Mouse (Mus musculus) midbrain, embryonic 16.5 days (tissue): ENCODE results near the gene Usp6nl. TPM values are rescaled to one million over a fixed set of nuclear protein-coding genes. Genes with fewer than 3 reads are reported as not detected.

Source experiments
- ATAC-seq: fragments of 200-750 bp; cut with Nextera tagmentation; 2 replicates; pipeline ENCODE4 v1.8.0; 2017; ENCODE audit warnings: moderate TSS enrichment
- H3K27ac ChIP-seq: fragments of 300-500 bp; sonication (generic); 2 replicates; pipeline ENCODE4 v1.5.1; 2014; ENCODE audit warnings: mild to moderate bottlenecking, low read length, mixed read lengths
- H3K27me3 ChIP-seq: fragments of 300-500 bp; sonication (generic); 2 replicates; pipeline ENCODE4 v1.6.1; 2014; ENCODE audit warnings: low read depth, low read length, mixed read lengths; ENCODE audit not compliant: control insufficient read depth, insufficient read depth
- H3K36me3 ChIP-seq: fragments of 300-500 bp; sonication (generic); 2 replicates; pipeline ENCODE4 v1.6.1; 2014; ENCODE audit warnings: mild to moderate bottlenecking, low read length, moderate library complexity, mixed read lengths; ENCODE audit not compliant: control insufficient read depth, insufficient read depth
- H3K4me1 ChIP-seq: fragments of 300-500 bp; sonication (generic); 2 replicates; pipeline ENCODE4 v1.6.1; 2014; ENCODE audit warnings: mild to moderate bottlenecking, low read length, mixed read lengths; ENCODE audit not compliant: control insufficient read depth, insufficient read depth
- H3K4me2 ChIP-seq: fragments of 300-500 bp; sonication (generic); 2 replicates; pipeline ENCODE4 v1.6.1; 2014; ENCODE audit warnings: mild to moderate bottlenecking, low read length, mixed read lengths
- H3K4me3 ChIP-seq: fragments of 300-500 bp; sonication (generic); 2 replicates; pipeline ENCODE4 v1.5.1; 2014; ENCODE audit warnings: low read depth, mild to moderate bottlenecking, low read length, moderate library complexity, mixed read lengths
- H3K9ac ChIP-seq: fragments of 300-500 bp; sonication (generic); 2 replicates; pipeline ENCODE4 v1.6.1; 2014; ENCODE audit warnings: low read depth, low read length, mixed read lengths
- H3K9me3 ChIP-seq: fragments of 300-500 bp; sonication (generic); replicated peaks from 2 replicates; pipeline ENCODE4 v1.6.1; 2014; ENCODE audit warnings: mild to moderate bottlenecking, low read length, mixed read lengths; ENCODE audit not compliant: control insufficient read depth, poor library complexity, severe bottlenecking
- WGBS: fragments of 180-500 bp; shearing (Covaris S2); extraction: QIAGEN DNeasy Blood & Tissue Kit; methylation state at CpG from one replicate; pipeline ENCODE4 v1.1.7; 2014; 5-methylcytosine and 5-hydroxymethylcytosine counted together
- polyA plus RNA-seq: library from polyadenylated mRNA; unstranded; fragments of >200 nt; fragmentation: Nextera tagmentation; extraction: Ambion mirVana; gene quantifications from 2 replicates; pipeline ENCODE4 v1.2.1, GENCODE M21; 2015

Gene Usp6nl
- polyA plus RNA-seq, 1 experiment from 2014 or later: 6.2 TPM

DNA sequence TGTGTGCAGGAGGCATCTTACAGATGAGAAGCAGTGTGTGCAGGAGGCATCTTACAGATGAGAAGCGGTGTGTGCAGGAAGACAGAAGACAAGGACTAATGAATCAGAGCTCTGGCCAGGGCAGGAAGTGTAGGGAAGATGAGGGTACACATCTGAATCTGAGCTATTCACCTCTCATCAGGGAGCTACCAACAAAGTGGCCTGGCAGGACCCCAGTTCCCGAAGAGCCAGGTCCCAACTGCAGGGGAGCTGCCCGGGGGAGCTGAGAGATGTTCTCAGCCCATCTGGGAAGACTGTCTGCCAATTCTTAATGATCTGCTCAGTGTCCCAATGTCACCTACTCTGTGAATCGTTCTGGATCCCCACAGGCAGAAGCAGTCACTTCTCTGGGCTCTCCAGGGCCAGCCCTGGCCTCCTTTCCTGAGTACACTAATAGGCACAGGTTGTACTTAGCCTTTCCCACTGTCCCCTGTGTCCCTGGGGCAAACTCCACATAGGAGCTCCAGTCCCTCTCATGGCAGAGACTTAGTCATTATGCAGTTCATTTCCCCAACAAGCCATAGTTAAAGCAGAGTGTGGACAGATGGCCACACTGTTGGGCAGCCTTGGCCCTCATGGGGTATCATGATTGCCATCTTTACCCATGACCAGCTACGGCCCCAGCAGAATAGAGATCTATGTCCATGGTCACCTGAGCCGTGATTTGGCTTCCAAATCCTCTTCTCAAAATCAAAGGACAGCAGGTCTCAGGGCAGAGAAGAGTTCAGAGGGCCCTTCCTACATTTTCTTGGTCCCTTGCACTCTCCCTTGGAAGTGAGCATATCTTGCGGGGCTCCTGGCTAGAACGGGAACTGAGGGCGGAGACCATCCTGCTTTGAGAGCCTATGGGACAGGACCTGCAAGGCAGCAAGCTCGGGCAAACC is 165.4 kb downstream of the Usp6nl start:
- no peak for ATAC-seq
- Histone ChIP-seq H3K9me3 (no peaks in the 10 kb centered on the region), H3K36me3 (no peaks in the 10 kb centered on the region), H3K27ac (no peak overlapping the region), H3K9ac (no peak overlapping the region), H3K27me3 (no peaks in the 10 kb centered on the region), H3K4me1 (no peaks in the 10 kb centered on the region; the same call in 1 of the 2 replicates), H3K4me3 (no peak overlapping the region), H3K4me2 (no peak overlapping the region)
- WGBS: 77% methylated on average over 10 of the region's 10 CpGs

DNA sequence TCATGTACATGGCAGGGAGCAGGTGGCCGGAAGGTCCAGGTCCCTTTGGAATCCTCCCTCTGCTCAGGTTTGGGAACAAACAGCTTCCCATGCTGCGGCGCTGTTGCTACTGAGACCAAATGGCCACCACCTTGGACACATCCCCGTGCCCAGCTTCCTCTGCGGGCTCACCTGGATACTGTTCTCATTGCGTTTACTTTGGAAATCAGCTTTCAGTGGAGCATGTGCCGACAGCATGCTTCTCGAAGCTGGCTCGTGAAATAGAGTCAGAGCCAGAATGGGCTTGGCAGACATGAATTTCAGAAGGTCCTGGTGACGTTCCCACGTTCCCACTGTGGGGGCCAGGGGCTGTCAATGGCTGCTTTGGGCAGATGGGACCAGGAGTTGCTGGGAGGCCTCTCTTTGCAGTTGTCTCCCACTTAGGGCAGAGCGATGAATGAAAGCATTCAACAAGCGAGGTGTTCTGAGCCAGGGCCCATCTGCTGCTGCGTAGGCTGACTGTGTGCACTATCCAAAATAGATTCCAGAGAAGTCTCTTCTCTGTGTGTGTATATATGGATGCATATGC is 166.1 kb downstream of the Usp6nl start:
- no peak for ATAC-seq
- Histone ChIP-seq H3K4me3 (no peak overlapping the region), H3K9me3 (no peaks in the 10 kb centered on the region), H3K9ac (no peak overlapping the region), H3K27ac (no peak overlapping the region), H3K27me3 (no peaks in the 10 kb centered on the region), H3K36me3 (no peaks in the 10 kb centered on the region), H3K4me2 (no peak overlapping the region), H3K4me1 (no peaks in the 10 kb centered on the region; the same call in 1 of the 2 replicates)
- WGBS: 90% methylated on average over 14 of the region's 14 CpGs

DNA sequence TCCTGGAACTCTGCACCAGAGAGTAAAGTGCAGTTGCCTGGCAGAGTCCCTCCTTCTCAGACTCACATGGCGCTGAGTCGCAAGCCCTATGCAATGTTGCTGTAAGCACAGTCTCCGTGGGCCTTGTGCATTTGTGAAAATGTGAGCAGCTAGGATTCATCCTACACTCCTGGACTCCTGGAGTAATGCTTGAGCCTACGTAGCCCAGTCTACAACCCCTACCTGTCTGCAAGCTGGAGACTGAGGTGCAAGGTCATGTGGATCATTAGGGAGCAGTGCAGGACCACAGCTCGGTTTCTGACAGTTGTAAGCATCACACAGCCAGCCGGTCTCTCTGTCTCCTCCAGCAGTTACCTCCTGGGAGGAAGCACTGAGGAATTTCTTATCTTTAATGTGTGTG is 167.6 kb downstream of the Usp6nl start:
- no peak overlapping the region for H3K27ac ChIP-seq
- ATAC-seq: no peak
- H3K9me3 ChIP-seq: no peaks in the 10 kb centered on the region
- H3K4me2 ChIP-seq: no peak overlapping the region
- H3K9ac ChIP-seq: no peak overlapping the region
- no peak overlapping the region for H3K4me3 ChIP-seq
- H3K4me1 ChIP-seq: no peaks in the 10 kb centered on the region
- H3K27me3 ChIP-seq: no peaks in the 10 kb centered on the region
- H3K36me3 ChIP-seq: no peaks in the 10 kb centered on the region
- WGBS: 93% methylated on average over 6 of the region's 6 CpGs

DNA sequence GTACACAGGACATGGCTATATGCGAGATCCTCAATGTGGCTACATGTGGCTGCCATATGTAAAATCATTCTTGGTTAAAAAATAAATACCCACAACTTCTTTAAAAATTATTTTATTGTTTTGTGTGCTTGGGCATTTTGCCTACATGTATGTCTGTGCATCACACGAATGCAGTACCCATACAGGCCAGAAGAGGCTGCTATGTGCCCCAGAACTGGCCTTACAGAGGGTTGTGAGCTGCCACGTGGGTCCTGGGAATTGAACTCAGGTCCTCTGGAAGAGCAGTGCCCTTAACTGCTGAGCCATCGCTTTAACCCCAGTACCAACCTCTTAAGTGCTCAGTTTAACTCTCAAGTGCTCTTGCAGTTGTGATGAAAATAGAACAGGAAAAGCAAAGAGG is 168.4 kb downstream of the Usp6nl start:
- ATAC-seq: no peak
- H3K4me2 ChIP-seq: no peak overlapping the region
- no peaks in the 10 kb centered on the region for H3K36me3 ChIP-seq
- no peak overlapping the region for H3K4me3 ChIP-seq
- H3K4me1 ChIP-seq: no peaks in the 10 kb centered on the region
- H3K27ac ChIP-seq: no peak overlapping the region
- H3K27me3 ChIP-seq: no peaks in the 10 kb centered on the region
- H3K9ac ChIP-seq: no peak overlapping the region
- H3K9me3 ChIP-seq: no peaks in the 10 kb centered on the region
- WGBS: 88% methylated on average over 4 of the region's 4 CpGs

DNA sequence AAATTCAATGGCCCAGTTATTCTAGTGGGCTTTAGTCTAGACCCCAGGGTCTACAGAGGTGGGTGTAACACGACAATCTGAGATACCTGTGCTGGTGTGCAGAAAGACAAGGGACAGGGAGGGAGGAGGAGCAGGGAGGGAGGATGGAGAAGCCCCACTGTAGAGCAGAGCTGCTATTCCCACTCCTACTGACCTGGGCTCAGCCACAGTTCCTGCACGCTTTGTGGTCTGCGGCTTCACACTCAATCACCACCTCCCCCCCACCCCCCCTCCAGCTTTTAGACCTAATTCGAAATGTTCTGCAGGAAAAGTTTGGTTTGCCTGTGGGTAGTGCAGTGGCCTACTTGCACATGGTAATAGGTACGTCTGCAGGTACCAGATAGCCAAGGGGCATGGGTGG is 171.4 kb downstream of the Usp6nl start:
- H3K4me2 ChIP-seq: no peak overlapping the region
- 81% methylated on average over 5 of the region's 5 CpGs for WGBS
- H3K36me3 ChIP-seq: no peaks in the 10 kb centered on the region
- no peak overlapping the region for H3K27ac ChIP-seq
- no peaks in the 10 kb centered on the region for H3K4me1 ChIP-seq
- no peak overlapping the region for H3K4me3 ChIP-seq
- no peaks in the 10 kb centered on the region for H3K27me3 ChIP-seq
- no peak for ATAC-seq
- no peaks in the 10 kb centered on the region for H3K9me3 ChIP-seq
- no peak overlapping the region for H3K9ac ChIP-seq

Other genes with a start within 250 kb of the Usp6nl start
- gene Proser2, start 192.5 kb upstream of the Usp6nl start, polyA plus RNA-seq: 5.4 and 7.2 TPM in 2 replicates
- gene Echdc3, start 109.6 kb upstream of the Usp6nl start, polyA plus RNA-seq: 1.1 and 1.5 TPM in 2 replicates